Mouse (Mus musculus) WW6 (cell line): Measurements from ENCODE around the gene Ubxn6.

ENCODE experiments used
- DNase-seq: peaks from one replicate; pipeline ENCODE4 v3.0.0-alpha.2; 2013; ENCODE audit warnings: low read depth, low spot score

The Ubxn6 gene

GRCm38 (mm10) chr17:56024931-56025330, 49.9 kb downstream of the Ubxn6 start:
- no peak for DNase-seq

GRCm38 (mm10) chr17:56024476-56024875, 50.4 kb downstream of the Ubxn6 start:
- DNase-seq, result no peak

GRCm38 (mm10) chr17:56023386-56023785, 51.4 kb downstream of the Ubxn6 start:
- DNase-seq, result no peak

GRCm38 (mm10) chr17:56022989-56023290, 51.9 kb downstream of the Ubxn6 start:
- no peak for DNase-seq

GRCm38 (mm10) chr17:56022131-56022988, 52.5 kb downstream of the Ubxn6 start:
- no peak for DNase-seq

- DNase-seq, result no peak
Measured at GRCm38 (mm10) chr17:56021161-56021910, 53.5 kb downstream of the Ubxn6 start.

GRCm38 (mm10) chr17:56020400-56021084, 54.3 kb downstream of the Ubxn6 start:
- no peak for DNase-seq

GRCm38 (mm10) chr17:56018347-56019131, 56.3 kb downstream of the Ubxn6 start:
- DNase-seq, result no peak

- DNase-seq, result no peak
Measured at GRCm38 (mm10) chr17:56017848-56018247, 57.0 kb downstream of the Ubxn6 start.
